ENCODE assay signal across 20 mouse cellular contexts in genomic region chr15:12233021-12233420, GRCm38 (mm10). TPM values are rescaled to one million over a fixed set of nuclear protein-coding genes. Genes with fewer than 3 reads are reported as not detected.
A peak's percentile ranks its signal among the peaks of the same experiment; 100 is the strongest.
DNase-seq lines count a peak whose midpoint lies in the region; ATAC-seq and TF ChIP-seq lines count a peak whose summit lies in the region.
"Had no signal": no experiment of that assay in that cellular context is flagged by ENCODE, and none has a peak within 500 bp of the region (broad histone marks: within the 10 kb centered on the region; RNA-seq: fewer than 3 reads in every experiment).

No protein-coding gene starts in this region.

- TF ChIP-seq POLR2A in heart, adult 2 months (IDR thresholded peaks at IDR 0.05; ENCODE audit: insufficient read depth, low read depth, low read length): no peak

- 88% methylated on average over 4 of the region's 4 CpGs for WGBS in heart, embryonic 13.5 days
- WGBS in heart, adult 2 months: 80% methylated on average over 4 of the region's 4 CpGs
- WGBS in liver, embryonic 12.5 days (ENCODE audit: insufficient replicate concordance): 80% methylated on average over 4 of the region's 4 CpGs
- WGBS in liver, embryonic 11.5 days: 83% methylated on average over 4 of the region's 4 CpGs
- 77% methylated on average over 4 of the region's 4 CpGs for WGBS in stomach, embryonic 14.5 days
- 87% methylated on average over 4 of the region's 4 CpGs for WGBS in midbrain, embryonic 16.5 days

- no peak overlapping the region for H3K4me2 ChIP-seq in heart, embryonic 13.5 days
- no peak overlapping the region for H3K4me2 ChIP-seq in liver, embryonic 12.5 days
- no peak overlapping the region for H3K4me2 ChIP-seq in liver, embryonic 11.5 days
- no peak overlapping the region for H3K4me2 ChIP-seq in stomach, embryonic 14.5 days (replicated peaks; ENCODE audit: low read depth, low read length)
- no peak overlapping the region for H3K4me2 ChIP-seq in midbrain, embryonic 16.5 days (ENCODE audit: low read length)
- H3K4me2 ChIP-seq: forebrain, embryonic 15.5 days; heart, embryonic 11.5 days; limb, embryonic 12.5 days; midbrain, embryonic 12.5 days; neural tube, embryonic 15.5 days had no signal

- intact Hi-C loops in heart, adult 2 months (cut with DNase I): no loop called here

- H3K9me3 ChIP-seq in heart, embryonic 13.5 days: no peaks in the 10 kb centered on the region
- H3K9me3 ChIP-seq in liver, embryonic 12.5 days (replicated peaks): no peaks in the 10 kb centered on the region
- H3K9me3 ChIP-seq in liver, embryonic 11.5 days (ENCODE audit: control insufficient read depth, low read length): no peaks in the 10 kb centered on the region
- no peaks in the 10 kb centered on the region for H3K9me3 ChIP-seq in stomach, embryonic 14.5 days (ENCODE audit: control insufficient read depth, low read depth, low read length)
- no peaks in the 10 kb centered on the region for H3K9me3 ChIP-seq in midbrain, embryonic 16.5 days (replicated peaks; ENCODE audit: control insufficient read depth, low read length, poor library complexity, severe bottlenecking)
- H3K9me3 ChIP-seq: forebrain, embryonic 15.5 days; hindbrain, embryonic 10.5 days; limb, embryonic 12.5 days; midbrain, embryonic 12.5 days; neural tube, embryonic 15.5 days had no signal

- DNase-seq in heart, adult 2 months: no peak
- DNase-seq in liver, embryonic 11.5 days (ENCODE audit: low spot score): no peak
- DNase-seq: adrenal gland, postnatal 10 days; B cell, adult 2 months; cerebellum, adult 11-12 months; cerebellum, postnatal 25 days; thymus, adult 2 months had no signal

- no peak overlapping the region for H3K4me3 ChIP-seq in heart, embryonic 13.5 days
- H3K4me3 ChIP-seq in heart, adult 2 months: no peak overlapping the region
- no peak overlapping the region for H3K4me3 ChIP-seq in liver, embryonic 12.5 days
- no peak overlapping the region for H3K4me3 ChIP-seq in liver, embryonic 11.5 days (ENCODE audit: low read depth, low read length)
- H3K4me3 ChIP-seq in stomach, embryonic 14.5 days (ENCODE audit: low read depth, low read length): no peak overlapping the region
- no peak overlapping the region for H3K4me3 ChIP-seq in midbrain, embryonic 16.5 days (ENCODE audit: low read depth, low read length)
- H3K4me3 ChIP-seq: forebrain, embryonic 15.5 days; hindbrain, embryonic 10.5 days; limb, embryonic 12.5 days; midbrain, embryonic 12.5 days; myocyte; neural tube, embryonic 15.5 days had no signal

- peaks cover 64% of the 10 kb centered on the region for H3K4me1 ChIP-seq in heart, embryonic 13.5 days
- peaks cover 8% of the 10 kb centered on the region for H3K4me1 ChIP-seq in heart, adult 2 months (ENCODE audit: control insufficient read depth, insufficient read depth, low read length)
- H3K4me1 ChIP-seq in liver, embryonic 12.5 days: peaks cover 77% of the 10 kb centered on the region
- peaks cover 39% of the 10 kb centered on the region for H3K4me1 ChIP-seq in liver, embryonic 11.5 days (replicated peaks; ENCODE audit: control insufficient read depth, insufficient read depth, low read length)
- H3K4me1 ChIP-seq in stomach, embryonic 14.5 days (ENCODE audit: control insufficient read depth, insufficient read depth, low read length): peaks cover 17% of the 10 kb centered on the region
- peaks cover 11% of the 10 kb centered on the region for H3K4me1 ChIP-seq in midbrain, embryonic 16.5 days (ENCODE audit: control insufficient read depth, insufficient read depth, low read length)
- H3K4me1 ChIP-seq: forebrain, embryonic 15.5 days; midbrain, embryonic 12.5 days had no signal

- H3K36me3 ChIP-seq in heart, embryonic 13.5 days: peaks cover 59% of the 10 kb centered on the region
- H3K36me3 ChIP-seq in heart, adult 2 months (ENCODE audit: control insufficient read depth, insufficient read depth, low read length): peaks cover 1% of the 10 kb centered on the region
- H3K36me3 ChIP-seq in liver, embryonic 12.5 days: peaks cover 59% of the 10 kb centered on the region
- H3K36me3 ChIP-seq in liver, embryonic 11.5 days (ENCODE audit: control insufficient read depth, insufficient read depth, low read length): 0 out of 2 replicates have a peak, but pooled peaks cover 4% of the 10 kb centered on the region
- peaks cover 15% of the 10 kb centered on the region for H3K36me3 ChIP-seq in stomach, embryonic 14.5 days (ENCODE audit: control insufficient read depth, insufficient read depth, low read length)
- peaks cover 7% of the 10 kb centered on the region for H3K36me3 ChIP-seq in midbrain, embryonic 16.5 days (ENCODE audit: control insufficient read depth, insufficient read depth, low read length)

- H3K9ac ChIP-seq in heart, embryonic 13.5 days: no peak overlapping the region
- H3K9ac ChIP-seq in heart, adult 2 months (ENCODE audit: low read depth, low read length): no peak overlapping the region
- H3K9ac ChIP-seq in liver, embryonic 12.5 days: no peak overlapping the region
- no peak overlapping the region for H3K9ac ChIP-seq in liver, embryonic 11.5 days (ENCODE audit: low read depth, low read length)
- no peak overlapping the region for H3K9ac ChIP-seq in stomach, embryonic 14.5 days (replicated peaks; ENCODE audit: low read depth, low read length)
- no peak overlapping the region for H3K9ac ChIP-seq in midbrain, embryonic 16.5 days (ENCODE audit: low read depth, low read length)
- H3K9ac ChIP-seq: forebrain, embryonic 15.5 days; limb, embryonic 12.5 days; midbrain, embryonic 12.5 days; neural tube, embryonic 15.5 days had no signal

- TF ChIP-seq CTCF in heart, adult 2 months (IDR thresholded peaks at IDR 0.05): no peak

- ATAC-seq in heart, embryonic 13.5 days (ENCODE audit: extremely low read depth, insufficient number of reproducible peaks, low FRiP score, low TSS enrichment): no peak
- no peak for ATAC-seq in liver, embryonic 12.5 days
- ATAC-seq in liver, embryonic 11.5 days (replicated peaks; ENCODE audit: low FRiP score): no peak
- ATAC-seq in granulocyte monocyte progenitor cell, adult 5-6 weeks (replicated peaks; ENCODE audit: poor library complexity, severe bottlenecking): 0 out of 2 replicates have a peak, but pooled peaks have one; percentile 27
- ATAC-seq in stomach, embryonic 14.5 days (ENCODE audit: insufficient number of reproducible peaks, insufficient read depth, low FRiP score, low read depth): no peak
- no peak for ATAC-seq in midbrain, embryonic 16.5 days
- ATAC-seq: forebrain, embryonic 15.5 days; inflammation-experienced regulatory T-cells, adult 6 months had no signal

- no peak for TF ChIP-seq EP300 in heart, adult 2 months (IDR thresholded peaks at IDR 0.05; ENCODE audit: insufficient read depth, low read depth, low read length)

- H3K27me3 ChIP-seq in heart, embryonic 13.5 days (replicated peaks): no peaks in the 10 kb centered on the region
- no peaks in the 10 kb centered on the region for H3K27me3 ChIP-seq in heart, adult 2 months (ENCODE audit: control insufficient read depth, insufficient read depth, low read length)
- H3K27me3 ChIP-seq in liver, embryonic 12.5 days (replicated peaks): no peaks in the 10 kb centered on the region
- no peaks in the 10 kb centered on the region for H3K27me3 ChIP-seq in liver, embryonic 11.5 days (replicated peaks; ENCODE audit: control insufficient read depth, insufficient read depth, low read length)
- no peaks in the 10 kb centered on the region for H3K27me3 ChIP-seq in stomach, embryonic 14.5 days (ENCODE audit: control insufficient read depth, insufficient read depth, low read length)
- H3K27me3 ChIP-seq in midbrain, embryonic 16.5 days (ENCODE audit: control insufficient read depth, insufficient read depth, low read depth, low read length): no peaks in the 10 kb centered on the region
- H3K27me3 ChIP-seq: forebrain, embryonic 15.5 days; limb, embryonic 12.5 days; midbrain, embryonic 12.5 days; neural tube, embryonic 15.5 days had no signal

- peak overlapping the region; percentile 48; the same call in 1 of the 2 replicates for H3K27ac ChIP-seq in heart, embryonic 13.5 days (replicated peaks)
- no peak overlapping the region for H3K27ac ChIP-seq in heart, adult 2 months
- peak overlapping the region; percentile 28; the same call in 1 of the 2 replicates for H3K27ac ChIP-seq in liver, embryonic 12.5 days
- no peak overlapping the region for H3K27ac ChIP-seq in liver, embryonic 11.5 days (ENCODE audit: low read depth, low read length)
- peak overlapping the region; percentile 63; the same call in 1 of the 2 replicates for H3K27ac ChIP-seq in stomach, embryonic 14.5 days (ENCODE audit: low read length)
- H3K27ac ChIP-seq in midbrain, embryonic 16.5 days (ENCODE audit: low read length): no peak overlapping the region
- H3K27ac ChIP-seq: forebrain, embryonic 15.5 days; midbrain, embryonic 12.5 days; neural tube, embryonic 15.5 days had no signal

- H3K79me2 ChIP-seq in heart, adult 2 months (replicated peaks; ENCODE audit: control insufficient read depth, insufficient read depth, low read length): 0 out of 2 replicates have a peak, but pooled peaks cover 2% of the 10 kb centered on the region

RNA-seq across cellular contexts. Expression of gene Mtmr12, which starts 28.2 kb away (rescaled TPM):
- polyA plus RNA-seq in heart, embryonic 13.5 days (2015; fragmentation: Nextera tagmentation; extraction: Ambion mirVana): 11.4 and 12.0 TPM in 2 replicates
- total RNA-seq in heart, adult 2 months (2021): 1 to 10 TPM; 8.8 to 9.2 TPM
- 7.4 and 9.7 TPM in 2 replicates for polyA plus RNA-seq in heart, adult 2 months (2012; rRNA removed)
- polyA plus RNA-seq in liver, embryonic 12.5 days (2016; fragmentation: Nextera tagmentation; extraction: Ambion mirVana): 11.9 and 12.3 TPM in 2 replicates
- polyA plus RNA-seq in liver, embryonic 11.5 days (2014; fragmentation: Nextera tagmentation; extraction: Ambion mirVana): 19.6 and 23.0 TPM in 2 replicates
- 7.8 and 10.3 TPM in 2 replicates for total RNA-seq in granulocyte monocyte progenitor cell, adult 5-6 weeks (2014; fragmentation: Nextera tagmentation)
- total RNA-seq in granulocyte monocyte progenitor cell, adult 5-6 weeks (2017): 9.0 and 10.6 TPM in 2 replicates
- 22.0 TPM in 2 replicates for polyA plus RNA-seq in stomach, embryonic 14.5 days (2014; fragmentation: Nextera tagmentation; extraction: Ambion mirVana)
- 8.1 TPM in 2 replicates for polyA plus RNA-seq in midbrain, embryonic 16.5 days (2015; fragmentation: Nextera tagmentation; extraction: Ambion mirVana)

Comparison
In these comparisons a context has a peak if more than half of its experiments do, and no peak if none do; other contexts are left out.
1. H3K27ac ChIP-seq: peak in heart, embryonic 13.5 days (single experiment), liver, embryonic 12.5 days (single experiment) and stomach, embryonic 14.5 days (single experiment); none in heart, adult 2 months (single experiment), liver, embryonic 11.5 days (single experiment) and midbrain, embryonic 16.5 days (single experiment).